Mouse (Mus musculus): Measurements from ENCODE around the gene H2-Q6. TPM values are rescaled to one million over a fixed set of nuclear protein-coding genes. Genes with fewer than 3 reads are reported as not detected.

The H2-Q6 gene
- 6.3 TPM for polyA plus RNA-seq (2015; fragmentation: Illumina TruSeq; extraction: RNeasy Lipid Tissue Mini Kit (QIAGEN cat#74804); ENCODE audit: insufficient read depth, low read depth, low replicate concordance)

DNA sequence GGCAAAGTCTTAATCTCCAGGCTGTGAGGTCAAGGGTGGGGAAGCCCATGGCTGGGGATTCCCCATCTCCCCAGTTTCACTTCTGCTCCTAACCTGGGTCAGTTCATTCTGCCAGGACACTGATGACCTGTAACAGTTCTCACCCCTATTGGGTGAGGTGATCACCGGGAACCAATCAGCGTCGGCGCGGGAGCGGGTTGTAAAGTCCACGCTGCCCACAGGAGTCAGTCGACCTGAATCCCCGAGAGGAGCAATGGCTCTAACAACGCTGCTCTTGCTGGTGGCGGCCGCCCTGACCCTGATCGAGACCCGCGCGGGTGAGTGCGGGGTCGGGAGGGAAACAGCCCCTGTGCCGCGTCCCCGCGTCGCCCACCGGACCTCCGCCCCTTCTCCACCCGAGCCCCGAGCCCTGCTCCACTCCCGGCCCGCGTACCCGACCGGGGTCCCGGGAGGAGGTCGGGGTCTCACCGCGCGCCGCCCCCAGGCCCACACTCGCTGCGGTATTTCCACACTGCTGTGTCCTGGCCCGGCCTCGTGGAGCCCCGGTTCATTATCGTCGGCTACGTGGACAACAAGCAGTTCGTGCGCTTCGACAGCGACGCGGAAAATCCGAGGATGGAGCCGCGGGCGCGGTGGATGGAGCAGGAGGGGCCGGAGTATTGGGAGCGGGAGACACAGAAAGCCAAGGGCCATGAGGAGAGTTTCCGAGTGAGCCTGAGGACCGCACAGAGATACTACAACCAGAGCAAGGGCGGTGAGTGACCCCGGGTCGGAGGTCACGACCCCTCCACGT is at the start of gene H2-Q6:
H2-Q6 (plus strand) TSS at position 227 of the 793 bp plus-strand sequence.

DNA sequence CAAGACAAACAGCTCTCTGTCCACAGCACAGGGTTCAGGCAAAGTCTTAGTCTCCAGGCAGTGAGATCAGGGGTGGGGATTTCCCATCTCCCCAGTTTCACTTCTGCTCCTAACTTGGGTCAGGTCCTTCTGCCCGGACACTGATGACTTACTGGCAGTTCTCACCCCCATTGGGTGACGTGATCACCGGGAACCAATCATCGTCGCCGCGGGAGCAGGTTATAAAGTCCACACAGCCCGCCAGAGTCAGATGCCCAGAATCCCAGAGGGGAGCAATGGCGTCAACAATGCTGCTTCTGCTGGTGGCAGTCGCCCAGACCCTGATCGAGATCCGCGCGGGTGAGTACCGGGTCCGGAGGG is 45.3 kb upstream of the H2-Q6 start, which contains the start of gene H2-Q4:
H2-Q4 (plus strand) TSS at position 249 of the 360 bp plus-strand sequence.

DNA sequence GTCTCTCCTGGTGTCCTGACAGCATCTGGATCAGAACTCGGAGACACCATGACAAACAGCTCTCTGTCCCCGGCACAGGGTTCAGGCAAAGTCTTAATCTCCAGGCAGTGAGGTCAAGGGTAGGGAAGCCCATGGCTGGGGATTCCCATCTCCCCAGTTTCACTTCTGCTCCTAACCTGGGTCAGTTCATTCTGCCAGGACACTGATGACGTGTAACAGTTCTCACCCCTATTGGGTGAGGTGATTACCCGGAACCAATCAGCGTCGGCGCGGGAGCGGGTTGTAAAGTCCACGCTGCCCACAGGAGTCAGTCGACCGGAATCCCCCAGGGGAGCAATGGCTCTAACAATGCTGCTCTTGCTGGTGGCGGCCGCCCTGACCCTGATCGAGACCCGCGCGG is 14.2 kb downstream of the H2-Q6 start, which contains the start of gene H2-Q7:
H2-Q7 (plus strand) TSS at position 271 of the 400 bp plus-strand sequence.

DNA sequence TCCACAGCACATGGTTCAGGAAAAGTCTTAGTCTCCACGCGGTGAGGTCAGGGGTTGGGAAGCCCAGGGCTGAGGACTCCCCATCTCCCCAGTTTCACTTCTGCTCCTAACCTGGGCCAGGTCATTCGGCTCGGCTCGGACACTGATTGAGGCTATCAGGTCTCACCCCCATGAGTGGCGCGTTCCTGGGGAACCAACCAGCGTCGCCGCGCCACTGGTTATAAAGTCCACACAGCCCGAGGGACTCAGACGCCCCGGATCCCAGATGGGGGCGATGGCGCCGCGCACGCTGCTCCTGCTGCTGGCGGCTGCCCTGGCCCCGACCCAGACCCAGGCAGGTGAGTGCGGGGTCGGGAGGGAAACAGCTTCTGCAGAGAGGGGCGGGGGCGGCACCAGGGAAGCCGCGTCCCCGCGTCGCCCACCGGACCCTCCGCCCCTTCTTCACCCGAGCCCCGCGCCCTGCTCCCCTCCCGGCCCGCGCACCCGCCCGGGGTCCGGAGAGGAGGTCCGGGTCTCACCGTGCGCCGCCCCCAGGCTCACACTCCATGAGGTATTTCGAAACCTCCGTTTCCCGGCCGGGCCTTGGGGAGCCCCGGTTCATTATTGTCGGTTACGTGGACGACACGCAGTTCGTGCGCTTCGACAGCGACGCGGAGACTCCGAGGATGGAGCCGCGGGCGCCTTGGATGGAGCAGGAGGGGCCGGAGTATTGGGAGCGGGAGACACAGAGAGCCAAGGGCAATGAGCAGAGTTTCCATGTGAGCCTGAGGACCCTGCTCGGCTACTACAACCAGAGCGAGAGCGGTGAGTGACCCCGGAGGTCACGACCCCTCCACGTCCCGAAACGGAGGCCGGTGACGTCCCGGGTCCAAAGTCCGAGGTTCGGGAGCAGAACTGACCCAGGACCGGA is 45.4 kb downstream of the H2-Q6 start, which contains the start of gene H2-Q10:
H2-Q10 (plus strand) TSS at position 248 of the 910 bp plus-strand sequence.

Other genes with a start within 250 kb of the H2-Q6 start
- gene Aif1, start 248.8 kb upstream of the H2-Q6 start, polyA plus RNA-seq (2015; fragmentation: Illumina TruSeq; extraction: RNeasy Lipid Tissue Mini Kit (QIAGEN cat#74804); ENCODE audit: insufficient read depth, low read depth, low replicate concordance): 2.3 TPM
- gene Lst1, start 236.4 kb upstream of the H2-Q6 start, polyA plus RNA-seq (2015; fragmentation: Illumina TruSeq; extraction: RNeasy Lipid Tissue Mini Kit (QIAGEN cat#74804); ENCODE audit: insufficient read depth, low read depth, low replicate concordance): 5.7 TPM
- 1.00 TPM for gene Ltb, start 230.4 kb upstream of the H2-Q6 start, polyA plus RNA-seq (2015; fragmentation: Illumina TruSeq; extraction: RNeasy Lipid Tissue Mini Kit (QIAGEN cat#74804); ENCODE audit: insufficient read depth, low read depth, low replicate concordance)
- 0.50 TPM for gene Tnf, start 222.8 kb upstream of the H2-Q6 start, polyA plus RNA-seq (2015; fragmentation: Illumina TruSeq; extraction: RNeasy Lipid Tissue Mini Kit (QIAGEN cat#74804); ENCODE audit: insufficient read depth, low read depth, low replicate concordance)
- gene Lta, start 219.5 kb upstream of the H2-Q6 start, polyA plus RNA-seq (2015; fragmentation: Illumina TruSeq; extraction: RNeasy Lipid Tissue Mini Kit (QIAGEN cat#74804); ENCODE audit: insufficient read depth, low read depth, low replicate concordance): not detected
- gene Gm16181, start 204.0 kb upstream of the H2-Q6 start, polyA plus RNA-seq (2015; fragmentation: Illumina TruSeq; extraction: RNeasy Lipid Tissue Mini Kit (QIAGEN cat#74804); ENCODE audit: insufficient read depth, low read depth, low replicate concordance): not detected
- 2.8 TPM for gene Atp6v1g2, start 191.2 kb upstream of the H2-Q6 start, polyA plus RNA-seq (2015; fragmentation: Illumina TruSeq; extraction: RNeasy Lipid Tissue Mini Kit (QIAGEN cat#74804); ENCODE audit: insufficient read depth, low read depth, low replicate concordance)
- gene Nfkbil1, start 189.1 kb upstream of the H2-Q6 start, polyA plus RNA-seq (2015; fragmentation: Illumina TruSeq; extraction: RNeasy Lipid Tissue Mini Kit (QIAGEN cat#74804); ENCODE audit: insufficient read depth, low read depth, low replicate concordance): 4.1 TPM
- 92.0 TPM for gene Ddx39b, start 183.1 kb upstream of the H2-Q6 start, polyA plus RNA-seq (2015; fragmentation: Illumina TruSeq; extraction: RNeasy Lipid Tissue Mini Kit (QIAGEN cat#74804); ENCODE audit: insufficient read depth, low read depth, low replicate concordance)
- gene H2-D1, start 162.1 kb upstream of the H2-Q6 start, polyA plus RNA-seq (2015; fragmentation: Illumina TruSeq; extraction: RNeasy Lipid Tissue Mini Kit (QIAGEN cat#74804); ENCODE audit: insufficient read depth, low read depth, low replicate concordance): 153 TPM
- gene H2-Q1, start 104.4 kb upstream of the H2-Q6 start, polyA plus RNA-seq (2015; fragmentation: Illumina TruSeq; extraction: RNeasy Lipid Tissue Mini Kit (QIAGEN cat#74804); ENCODE audit: insufficient read depth, low read depth, low replicate concordance): not detected
- 8.9 TPM for gene H2-Q2, start 82.6 kb upstream of the H2-Q6 start, polyA plus RNA-seq (2015; fragmentation: Illumina TruSeq; extraction: RNeasy Lipid Tissue Mini Kit (QIAGEN cat#74804); ENCODE audit: insufficient read depth, low read depth, low replicate concordance)
- 22.5 TPM for gene H2-Q4, start 45.2 kb upstream of the H2-Q6 start, polyA plus RNA-seq (2015; fragmentation: Illumina TruSeq; extraction: RNeasy Lipid Tissue Mini Kit (QIAGEN cat#74804); ENCODE audit: insufficient read depth, low read depth, low replicate concordance)
- 8.5 TPM for gene H2-Q7, start 14.3 kb downstream of the H2-Q6 start, polyA plus RNA-seq (2015; fragmentation: Illumina TruSeq; extraction: RNeasy Lipid Tissue Mini Kit (QIAGEN cat#74804); ENCODE audit: insufficient read depth, low read depth, low replicate concordance)
- 0.96 TPM for gene H2-Q10, start 45.2 kb downstream of the H2-Q6 start, polyA plus RNA-seq (2015; fragmentation: Illumina TruSeq; extraction: RNeasy Lipid Tissue Mini Kit (QIAGEN cat#74804); ENCODE audit: insufficient read depth, low read depth, low replicate concordance)
- not detected for gene Pou5f1, start 81.2 kb downstream of the H2-Q6 start, polyA plus RNA-seq (2015; fragmentation: Illumina TruSeq; extraction: RNeasy Lipid Tissue Mini Kit (QIAGEN cat#74804); ENCODE audit: insufficient read depth, low read depth, low replicate concordance)
- 1.3 TPM for gene Tcf19, start 92.0 kb downstream of the H2-Q6 start, polyA plus RNA-seq (2015; fragmentation: Illumina TruSeq; extraction: RNeasy Lipid Tissue Mini Kit (QIAGEN cat#74804); ENCODE audit: insufficient read depth, low read depth, low replicate concordance)
- gene Cchcr1, start 92.2 kb downstream of the H2-Q6 start, polyA plus RNA-seq (2015; fragmentation: Illumina TruSeq; extraction: RNeasy Lipid Tissue Mini Kit (QIAGEN cat#74804); ENCODE audit: insufficient read depth, low read depth, low replicate concordance): 3.6 TPM
- not detected for gene Psors1c2, start 108.4 kb downstream of the H2-Q6 start, polyA plus RNA-seq (2015; fragmentation: Illumina TruSeq; extraction: RNeasy Lipid Tissue Mini Kit (QIAGEN cat#74804); ENCODE audit: insufficient read depth, low read depth, low replicate concordance)
- gene Cdsn, start 127.3 kb downstream of the H2-Q6 start, polyA plus RNA-seq (2015; fragmentation: Illumina TruSeq; extraction: RNeasy Lipid Tissue Mini Kit (QIAGEN cat#74804); ENCODE audit: insufficient read depth, low read depth, low replicate concordance): not detected
- gene 2300002M23Rik, start 142.6 kb downstream of the H2-Q6 start, polyA plus RNA-seq (2015; fragmentation: Illumina TruSeq; extraction: RNeasy Lipid Tissue Mini Kit (QIAGEN cat#74804); ENCODE audit: insufficient read depth, low read depth, low replicate concordance): not detected
- gene Sfta2, start 176.7 kb downstream of the H2-Q6 start, polyA plus RNA-seq (2015; fragmentation: Illumina TruSeq; extraction: RNeasy Lipid Tissue Mini Kit (QIAGEN cat#74804); ENCODE audit: insufficient read depth, low read depth, low replicate concordance): not detected
- not detected for gene Gm9573, start 201.8 kb downstream of the H2-Q6 start, polyA plus RNA-seq (2015; fragmentation: Illumina TruSeq; extraction: RNeasy Lipid Tissue Mini Kit (QIAGEN cat#74804); ENCODE audit: insufficient read depth, low read depth, low replicate concordance)
- gene Mucl3, start 218.8 kb downstream of the H2-Q6 start, polyA plus RNA-seq (2015; fragmentation: Illumina TruSeq; extraction: RNeasy Lipid Tissue Mini Kit (QIAGEN cat#74804); ENCODE audit: insufficient read depth, low read depth, low replicate concordance): not detected
- gene Vars2, start 242.7 kb downstream of the H2-Q6 start, polyA plus RNA-seq (2015; fragmentation: Illumina TruSeq; extraction: RNeasy Lipid Tissue Mini Kit (QIAGEN cat#74804); ENCODE audit: insufficient read depth, low read depth, low replicate concordance): 5.8 TPM
- 4.2 TPM for gene Gtf2h4, start 248.9 kb downstream of the H2-Q6 start, polyA plus RNA-seq (2015; fragmentation: Illumina TruSeq; extraction: RNeasy Lipid Tissue Mini Kit (QIAGEN cat#74804); ENCODE audit: insufficient read depth, low read depth, low replicate concordance)